Mouse (Mus musculus) stomach, embryonic 16.5 days (tissue): ENCODE measurements around the gene Srp68. TPM values are rescaled to one million over a fixed set of nuclear protein-coding genes. Genes with fewer than 3 reads are reported as not detected.
A peak's percentile ranks its signal among the peaks of the same experiment; 100 is the strongest.

Experiments used
- ATAC-seq: fragments of 200-750 bp; cut with Nextera tagmentation; 2 replicates; pipeline ENCODE4 v1.8.0; 2017; ENCODE audit warnings: moderate number of reproducible peaks, moderate TSS enrichment; ENCODE audit not compliant: insufficient read depth, low FRiP score
- H3K27ac ChIP-seq: fragments of 300-500 bp; sonication (generic); 2 replicates; pipeline ENCODE4 v1.5.1; 2014; ENCODE audit warnings: low read length
- H3K27me3 ChIP-seq: fragments of 300-500 bp; sonication (generic); 2 replicates; pipeline ENCODE4 v1.6.1; 2014; ENCODE audit warnings: low read length, control low read depth, mixed read lengths; ENCODE audit not compliant: control insufficient read depth, insufficient read depth
- H3K36me3 ChIP-seq: fragments of 300-500 bp; sonication (generic); 2 replicates; pipeline ENCODE4 v1.6.1; 2014; ENCODE audit warnings: low read length; ENCODE audit not compliant: control insufficient read depth, insufficient read depth
- H3K4me1 ChIP-seq: fragments of 300-500 bp; sonication (generic); 2 replicates; pipeline ENCODE4 v1.6.1; 2014; ENCODE audit warnings: low read length, control low read depth, mixed read lengths; ENCODE audit not compliant: control insufficient read depth, insufficient read depth
- H3K4me2 ChIP-seq: fragments of 300-500 bp; sonication (generic); 2 replicates; pipeline ENCODE4 v1.6.1; 2014; ENCODE audit warnings: low read depth, low read length, mixed read lengths
- H3K4me3 ChIP-seq: fragments of 300-500 bp; sonication (generic); replicated peaks from 2 replicates; pipeline ENCODE4 v1.5.1; 2014; ENCODE audit warnings: mild to moderate bottlenecking, low read length
- H3K9ac ChIP-seq: fragments of 300-500 bp; sonication (generic); 2 replicates; pipeline ENCODE4 v1.6.1; 2014; ENCODE audit warnings: low read length
- H3K9me3 ChIP-seq: fragments of 300-500 bp; sonication (generic); replicated peaks from 2 replicates; pipeline ENCODE4 v1.6.1; 2016; ENCODE audit warnings: low read length, control low read depth; ENCODE audit not compliant: control insufficient read depth
- whole genome bisulfite sequencing: fragments of 180-500 bp; shearing (Covaris S2); extraction: QIAGEN DNeasy Blood & Tissue Kit; methylation state at CpG from one replicate; pipeline ENCODE4 v1.1.7; 2014; 5-methylcytosine and 5-hydroxymethylcytosine counted together
- polyA plus RNA-seq: library from polyadenylated mRNA; unstranded; fragments of >200 nt; fragmentation: Nextera tagmentation; extraction: Ambion mirVana; gene quantifications from 2 replicates; pipeline ENCODE4 v1.2.1, GENCODE M21; 2015

Gene Srp68
- polyA plus RNA-seq, 1 experiment from 2014 or later, result 89.4 TPM

DNA sequence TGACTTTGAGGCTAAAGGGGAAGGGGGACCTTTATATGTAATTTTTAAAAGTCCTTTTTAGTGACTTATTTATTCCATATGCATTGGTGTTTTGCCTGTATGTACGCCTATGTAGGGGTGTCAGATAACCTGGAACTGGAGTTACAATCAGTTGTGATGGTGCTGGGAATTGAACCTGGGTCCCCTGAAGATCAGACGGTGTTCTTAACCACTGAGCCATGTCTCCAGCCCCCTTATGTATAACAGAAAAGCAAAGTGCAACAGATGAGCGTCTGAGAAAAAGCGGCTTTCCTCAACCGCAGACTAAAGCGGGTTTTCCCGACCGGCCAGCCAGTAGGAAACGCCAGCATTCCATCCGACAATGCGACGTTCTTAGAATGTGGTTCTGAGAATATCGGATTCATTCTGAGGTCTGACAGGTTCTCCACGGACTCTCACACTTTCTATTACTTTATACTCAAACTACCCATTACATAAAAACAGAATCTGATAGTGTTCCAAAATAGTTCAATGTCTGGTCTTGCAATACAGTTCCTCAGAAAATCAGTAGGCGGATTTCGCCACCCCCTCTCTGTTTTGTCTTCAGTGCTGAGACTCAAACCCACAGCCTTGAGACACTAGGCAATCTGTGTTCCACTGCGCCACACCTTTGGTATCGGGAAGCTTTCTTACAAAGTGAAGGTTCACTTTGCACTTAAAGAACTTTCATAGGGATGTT lies 77.0 kb downstream of the Srp68 start:
- Histone ChIP-seq H3K9me3 (no peaks in the 10 kb centered on the region), H3K4me3 (no peak overlapping the region), H3K4me1 (0 out of 2 replicates have a peak, but pooled peaks cover 10% of the 10 kb centered on the region), H3K4me2 (peak overlapping the region; percentile 66; the same call in 1 of the 2 replicates), H3K36me3 (no peaks in the 10 kb centered on the region), H3K9ac (peak overlapping the region; percentile 31; the same call in 1 of the 2 replicates), H3K27ac (no peak overlapping the region), H3K27me3 (no peaks in the 10 kb centered on the region)
- WGBS, result 93% methylated on average over 18 of the region's 18 CpGs
- ATAC-seq, result no peak

DNA sequence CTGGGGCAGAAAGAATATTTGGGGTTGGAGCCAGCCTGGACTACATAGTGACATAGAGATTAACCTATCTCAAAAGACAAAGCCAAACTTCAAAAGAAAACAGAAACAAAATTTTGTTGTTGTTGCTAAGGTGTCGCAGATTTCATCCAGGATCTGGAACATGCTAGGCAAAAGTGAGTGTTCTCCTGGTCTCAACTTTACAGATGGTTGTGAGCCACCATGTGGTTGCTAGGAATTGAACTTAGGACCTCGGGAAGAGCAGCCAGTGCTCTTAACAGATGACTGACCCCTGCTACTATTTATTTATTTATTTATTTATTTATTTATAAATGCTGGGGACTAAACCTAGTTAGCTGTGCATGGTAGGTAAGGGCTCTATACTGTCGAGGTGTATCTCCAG lies 77.7 kb downstream of the Srp68 start:
- Histone ChIP-seq H3K36me3 (no peaks in the 10 kb centered on the region), H3K27ac (no peak overlapping the region; the same call in 1 of the 2 replicates), H3K4me1 (0 out of 2 replicates have a peak, but pooled peaks cover 10% of the 10 kb centered on the region), H3K27me3 (no peaks in the 10 kb centered on the region), H3K4me2 (no peak overlapping the region), H3K9ac (no peak overlapping the region), H3K9me3 (no peaks in the 10 kb centered on the region), H3K4me3 (no peak overlapping the region)
- no peak for ATAC-seq
- 80% methylated on average over 3 of the region's 3 CpGs for WGBS

- no peak for ATAC-seq
- Histone ChIP-seq H3K9me3 (no peaks in the 10 kb centered on the region), H3K4me3 (no peak overlapping the region), H3K4me1 (0 out of 2 replicates have a peak, but pooled peaks cover 10% of the 10 kb centered on the region), H3K36me3 (no peaks in the 10 kb centered on the region), H3K9ac (no peak overlapping the region), H3K27ac (no peak overlapping the region), H3K4me2 (no peak overlapping the region), H3K27me3 (no peaks in the 10 kb centered on the region)
- 64% methylated on average over 5 of the region's 5 CpGs for WGBS
Observed at GRCm38 (mm10) chr11:116195252-116195651, 78.8 kb downstream of the Srp68 start.

Other genes starting within 250 kb of the Srp68 start
- gene H3f3b, start 246.3 kb downstream of the Srp68 start, polyA plus RNA-seq, result 1,496 and 1,592 TPM in 2 replicates
- 26.4 and 26.9 TPM in 2 replicates for gene Unk, start 243.9 kb downstream of the Srp68 start, polyA plus RNA-seq
- 8.3 and 9.9 TPM in 2 replicates for gene Unc13d, start 196.3 kb downstream of the Srp68 start, polyA plus RNA-seq
- gene Wbp2, start 187.2 kb downstream of the Srp68 start, polyA plus RNA-seq, result 81.8 and 98.6 TPM in 2 replicates
- gene Trim47, start 147.0 kb downstream of the Srp68 start, polyA plus RNA-seq, result 22.7 and 23.1 TPM in 2 replicates
- 6.2 and 8.0 TPM in 2 replicates for gene Trim65, start 143.1 kb downstream of the Srp68 start, polyA plus RNA-seq
- 83.5 and 87.0 TPM in 2 replicates for gene Mrpl38, start 135.3 kb downstream of the Srp68 start, polyA plus RNA-seq
- 28.0 and 31.4 TPM in 2 replicates for gene Fbf1, start 106.1 kb downstream of the Srp68 start, polyA plus RNA-seq
- 74.7 and 78.2 TPM in 2 replicates for gene Ten1, start 75.4 kb downstream of the Srp68 start, polyA plus RNA-seq
- gene Acox1, start 75.2 kb downstream of the Srp68 start, polyA plus RNA-seq, result 50.8 and 61.0 TPM in 2 replicates
- gene Evpl, start 36.1 kb downstream of the Srp68 start, polyA plus RNA-seq, result 19.2 and 23.5 TPM in 2 replicates
- 0.26 and 0.45 TPM in 2 replicates for gene Galr2, start 6.7 kb upstream of the Srp68 start, polyA plus RNA-seq
- 56.8 and 58.4 TPM in 2 replicates for gene Exoc7, start 33.0 kb upstream of the Srp68 start, polyA plus RNA-seq
- gene Foxj1, start 61.2 kb upstream of the Srp68 start, polyA plus RNA-seq, result 0.39 and 0.41 TPM in 2 replicates
- gene Rnf157, start 138.8 kb upstream of the Srp68 start, polyA plus RNA-seq, result 5.2 TPM in 2 replicates
- 30.2 and 34.8 TPM in 2 replicates for gene Ubald2, start 159.9 kb upstream of the Srp68 start, polyA plus RNA-seq
- 0.20 and 0.53 TPM in 2 replicates for gene Qrich2, start 192.0 kb upstream of the Srp68 start, polyA plus RNA-seq
- gene Prpsap1, start 220.0 kb upstream of the Srp68 start, polyA plus RNA-seq, result 190 and 195 TPM in 2 replicates